In genomic region chr13:54503604-54504521, GRCm38 (mm10) we compare ENCODE assay signal across 8 mouse cellular contexts. TPM values are rescaled to one million over a fixed set of nuclear protein-coding genes. Genes with fewer than 3 reads are reported as not detected.
A peak's percentile ranks its signal among the peaks of the same experiment; 100 is the strongest.
DNase-seq lines count a peak whose midpoint lies in the region; ATAC-seq and TF ChIP-seq lines count a peak whose summit lies in the region.

Gene Simc1, plus strand, starts transcription at chr13:54503779.

- H3K27me3 ChIP-seq in ES-Bruce4 (ENCODE audit: control insufficient read depth, insufficient read depth, low read length, poor library complexity, severe bottlenecking), result no peaks in the 10 kb centered on the region
- peaks cover 6% of the 10 kb centered on the region for H3K27me3 ChIP-seq in forebrain, embryonic 12.5 days
- no peaks in the 10 kb centered on the region; the same call in 1 of the 2 replicates for H3K27me3 ChIP-seq in heart, embryonic 16.5 days (ENCODE audit: control insufficient read depth, insufficient read depth, low read length)
- H3K27me3 ChIP-seq in neural tube, embryonic 14.5 days (ENCODE audit: control insufficient read depth, insufficient read depth, low read length), result no peaks in the 10 kb centered on the region
- no peaks in the 10 kb centered on the region for H3K27me3 ChIP-seq in testis, adult 2 months (ENCODE audit: control insufficient read depth, insufficient read depth, low read length)

- peak; percentile 30 for DNase-seq in c-Kit-positive CD71-negative TER-119-negative erythroid progenitor cells, embryonic 14.5 days (ENCODE audit: low read depth)
- DNase-seq in kidney, postnatal 36 days, result peak; percentile 82 to 91
- DNase-seq in lung, adult 18-20 months, result peak; percentile 75 to 80

- TF ChIP-seq EP300 in ES-Bruce4 (IDR thresholded peaks at IDR 0.05; ENCODE audit: insufficient read depth, low read depth, low read length), result no peak

- no peaks in the 10 kb centered on the region for H3K4me1 ChIP-seq in ES-Bruce4 (ENCODE audit: control insufficient read depth, insufficient read depth, low read length)
- peaks cover 17% of the 10 kb centered on the region for H3K4me1 ChIP-seq in forebrain, embryonic 12.5 days
- peaks cover 5% of the 10 kb centered on the region for H3K4me1 ChIP-seq in heart, embryonic 16.5 days (ENCODE audit: control insufficient read depth, insufficient read depth, low read length)
- peaks cover 7% of the 10 kb centered on the region for H3K4me1 ChIP-seq in neural tube, embryonic 14.5 days (ENCODE audit: control insufficient read depth, insufficient read depth, low read length)
- peaks cover 11% of the 10 kb centered on the region for H3K4me1 ChIP-seq in testis, adult 2 months (ENCODE audit: control insufficient read depth, insufficient read depth, low read length)

- H3K9ac ChIP-seq in ES-Bruce4 (ENCODE audit: low read depth, poor library complexity, severe bottlenecking), result peak within 1 kb of the TSS; percentile 93
- H3K9ac ChIP-seq in forebrain, embryonic 12.5 days, result peak within 1 kb of the TSS; percentile 88
- peak within 1 kb of the TSS; percentile 86 for H3K9ac ChIP-seq in heart, embryonic 16.5 days (ENCODE audit: low read length)
- H3K9ac ChIP-seq in neural tube, embryonic 14.5 days (replicated peaks; ENCODE audit: low read depth, low read length), result peak within 1 kb of the TSS; percentile 85

- no peak within 1 kb of the TSS for H3K27ac ChIP-seq in ES-Bruce4 (ENCODE audit: insufficient read depth, low read length)
- H3K27ac ChIP-seq in forebrain, embryonic 12.5 days, result peak within 1 kb of the TSS; percentile 75
- H3K27ac ChIP-seq in heart, embryonic 16.5 days (ENCODE audit: low read length), result peak within 1 kb of the TSS; percentile 48
- H3K27ac ChIP-seq in neural tube, embryonic 14.5 days (ENCODE audit: low read depth, low read length), result peak within 1 kb of the TSS; percentile 85
- H3K27ac ChIP-seq in testis, adult 2 months (ENCODE audit: control insufficient read depth, insufficient read depth, low read depth, low read length), result peak within 1 kb of the TSS; percentile 80

- peak; percentile 92 for ATAC-seq in forebrain, embryonic 12.5 days (ENCODE audit: low FRiP score)
- ATAC-seq in heart, embryonic 16.5 days (replicated peaks; ENCODE audit: extremely low read depth, insufficient read depth, low FRiP score), result peak; percentile 94
- ATAC-seq in neural tube, embryonic 14.5 days (ENCODE audit: low read depth), result peak; percentile 93

- TF ChIP-seq POLR2A in ES-Bruce4 (IDR thresholded peaks at IDR 0.05; ENCODE audit: insufficient read depth, low read length), result peak; percentile 52
- TF ChIP-seq POLR2A in testis, adult 2 months (IDR thresholded peaks at IDR 0.05; ENCODE audit: control insufficient read depth, low read depth, low read length), result peak; percentile 75

- H3K36me3 ChIP-seq in ES-Bruce4 (ENCODE audit: control insufficient read depth, insufficient read depth, low read length, poor library complexity, severe bottlenecking), result no peaks in the 10 kb centered on the region
- no peaks in the 10 kb centered on the region for H3K36me3 ChIP-seq in forebrain, embryonic 12.5 days (replicated peaks)
- no peaks in the 10 kb centered on the region for H3K36me3 ChIP-seq in heart, embryonic 16.5 days (ENCODE audit: control insufficient read depth, insufficient read depth)
- no peaks in the 10 kb centered on the region for H3K36me3 ChIP-seq in neural tube, embryonic 14.5 days (ENCODE audit: control insufficient read depth, insufficient read depth, low read length)
- H3K36me3 ChIP-seq in testis, adult 2 months (ENCODE audit: control insufficient read depth, insufficient read depth, low read length), result no peaks in the 10 kb centered on the region

- no peak for TF ChIP-seq CTCF in ES-Bruce4 (IDR thresholded peaks at IDR 0.05; ENCODE audit: low read depth, low read length)
- TF ChIP-seq CTCF in testis, adult 2 months (IDR thresholded peaks at IDR 0.05; ENCODE audit: control insufficient read depth, insufficient read depth, insufficient replicate concordance, low read depth, low read length), result no peak

- peak within 1 kb of the TSS; percentile 89 for H3K4me2 ChIP-seq in forebrain, embryonic 12.5 days
- peak within 1 kb of the TSS; percentile 98 for H3K4me2 ChIP-seq in heart, embryonic 16.5 days (ENCODE audit: low read depth, low read length)
- peak within 1 kb of the TSS; percentile 63 for H3K4me2 ChIP-seq in neural tube, embryonic 14.5 days (ENCODE audit: low read depth, low read length)

- no peaks in the 10 kb centered on the region for H3K9me3 ChIP-seq in ES-Bruce4 (replicated peaks; ENCODE audit: control insufficient read depth, insufficient read depth, low read length, poor library complexity, severe bottlenecking)
- H3K9me3 ChIP-seq in forebrain, embryonic 12.5 days, result no peaks in the 10 kb centered on the region
- H3K9me3 ChIP-seq in heart, embryonic 16.5 days (replicated peaks; ENCODE audit: control insufficient read depth, low read length), result no peaks in the 10 kb centered on the region
- no peaks in the 10 kb centered on the region for H3K9me3 ChIP-seq in neural tube, embryonic 14.5 days (ENCODE audit: control insufficient read depth, low read length)

- under 1% methylated on average over 104 of the region's 105 CpGs for WGBS in forebrain, embryonic 12.5 days
- WGBS in heart, embryonic 16.5 days, result under 1% methylated on average over 105 of the region's 105 CpGs
- under 1% methylated on average over 103 of the region's 105 CpGs for WGBS in neural tube, embryonic 14.5 days

- H3K4me3 ChIP-seq in ES-Bruce4 (ENCODE audit: low read depth, low read length), result peak within 1 kb of the TSS; percentile 88
- H3K4me3 ChIP-seq in forebrain, embryonic 12.5 days (replicated peaks), result peak within 1 kb of the TSS; percentile 77
- peak within 1 kb of the TSS; percentile 80 for H3K4me3 ChIP-seq in heart, embryonic 16.5 days (ENCODE audit: low read length)
- peak within 1 kb of the TSS; percentile 76 for H3K4me3 ChIP-seq in neural tube, embryonic 14.5 days (ENCODE audit: low read depth, low read length)
- peak within 1 kb of the TSS; percentile 86 for H3K4me3 ChIP-seq in testis, adult 2 months (ENCODE audit: control insufficient read depth, low read depth, low read length)

RNA-seq across cellular contexts. Expression of gene Simc1, which starts in this region (rescaled TPM):
- polyA plus RNA-seq in ES-Bruce4 (2011; ENCODE audit: insufficient read depth, insufficient read length, low read depth, missing spikeins), result 19.1 and 22.8 TPM in 2 replicates
- 20.3 and 20.8 TPM in 2 replicates for polyA plus RNA-seq in forebrain, embryonic 12.5 days (2016; fragmentation: Nextera tagmentation; extraction: Ambion mirVana)
- polyA plus RNA-seq in heart, embryonic 16.5 days (2015; fragmentation: Nextera tagmentation; extraction: Ambion mirVana), result 4.4 and 5.1 TPM in 2 replicates
- 30.1 and 33.4 TPM in 2 replicates for polyA plus RNA-seq in neural tube, embryonic 14.5 days (2014; fragmentation: Nextera tagmentation; extraction: Ambion mirVana)
- 22.5 and 23.3 TPM in 2 replicates for polyA plus RNA-seq in testis, adult 2 months (2012; rRNA removed)

Comparison
In these comparisons a context has a peak if more than half of its experiments do, and no peak if none do; other contexts are left out.
1. DNase-seq: peak in every context shown above with its lines; median percentile 86 in kidney, postnatal 36 days; 78 in lung, adult 18-20 months; 30 in c-Kit-positive CD71-negative TER-119-negative erythroid progenitor cells, embryonic 14.5 days.